Mouse (Mus musculus) neural tube, postnatal 0 days (tissue): ENCODE measurements around the gene Prkd1. TPM values are rescaled to one million over a fixed set of nuclear protein-coding genes. Genes with fewer than 3 reads are reported as not detected.

Source experiments
- polyA plus RNA-seq: library from polyadenylated mRNA; unstranded; fragments of >200 nt; fragmentation: Nextera tagmentation; extraction: Ambion mirVana; gene quantifications from 2 replicates; pipeline ENCODE4 v1.2.1, GENCODE M21; 2015

Prkd1 gene
- polyA plus RNA-seq, result 3.7 and 3.9 TPM in 2 replicates

GRCm38 (mm10) chr12:50648671-50649541, at the start of gene Prkd1:
Gene Prkd1 (minus strand): TSS chr12:50649098.

